Mouse (Mus musculus) kidney, adult 11 months (tissue): ENCODE data around the gene Supt4a.

Source experiments
- DNase-seq: peaks from one replicate; pipeline ENCODE4 v3.0.0; 2022

The Supt4a gene

GRCm38 (mm10) chr11:87752307-87752706, 15.0 kb downstream of the Supt4a start:
- DNase-seq: no peak

- DNase-seq: no peak
These were observed 15.9 kb downstream of the Supt4a start for GRCm38 (mm10) chr11:87753255-87753654.

GRCm38 (mm10) chr11:87753891-87754501, 16.6 kb downstream of the Supt4a start:
- no peak for DNase-seq

DNA sequence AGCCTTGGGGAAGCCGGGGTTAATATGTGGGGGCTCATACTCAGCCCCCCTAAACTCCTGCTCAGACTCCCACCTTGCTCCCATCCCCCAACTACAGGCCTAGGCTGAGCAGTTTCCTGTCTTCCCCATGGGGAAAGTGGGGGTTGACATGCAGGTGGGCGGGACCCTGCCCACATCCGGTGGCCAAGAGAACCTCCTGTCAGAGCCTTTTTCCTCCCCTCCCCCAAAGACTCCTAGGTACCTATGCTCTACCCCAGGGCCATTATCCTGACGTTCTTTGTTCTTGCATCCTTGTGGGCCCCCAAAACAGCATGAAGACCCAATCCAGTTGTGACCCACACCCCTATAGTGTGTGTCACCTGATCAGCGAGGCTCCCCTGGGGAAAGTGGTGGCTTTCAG, 17.3 kb downstream of the Supt4a start:
- DNase-seq: no peak

- DNase-seq: peak; percentile 20
These were observed 18.1 kb downstream of the Supt4a start for GRCm38 (mm10) chr11:87755360-87756017.

GRCm38 (mm10) chr11:87756251-87756820, 19.0 kb downstream of the Supt4a start:
- DNase-seq: no peak

DNA sequence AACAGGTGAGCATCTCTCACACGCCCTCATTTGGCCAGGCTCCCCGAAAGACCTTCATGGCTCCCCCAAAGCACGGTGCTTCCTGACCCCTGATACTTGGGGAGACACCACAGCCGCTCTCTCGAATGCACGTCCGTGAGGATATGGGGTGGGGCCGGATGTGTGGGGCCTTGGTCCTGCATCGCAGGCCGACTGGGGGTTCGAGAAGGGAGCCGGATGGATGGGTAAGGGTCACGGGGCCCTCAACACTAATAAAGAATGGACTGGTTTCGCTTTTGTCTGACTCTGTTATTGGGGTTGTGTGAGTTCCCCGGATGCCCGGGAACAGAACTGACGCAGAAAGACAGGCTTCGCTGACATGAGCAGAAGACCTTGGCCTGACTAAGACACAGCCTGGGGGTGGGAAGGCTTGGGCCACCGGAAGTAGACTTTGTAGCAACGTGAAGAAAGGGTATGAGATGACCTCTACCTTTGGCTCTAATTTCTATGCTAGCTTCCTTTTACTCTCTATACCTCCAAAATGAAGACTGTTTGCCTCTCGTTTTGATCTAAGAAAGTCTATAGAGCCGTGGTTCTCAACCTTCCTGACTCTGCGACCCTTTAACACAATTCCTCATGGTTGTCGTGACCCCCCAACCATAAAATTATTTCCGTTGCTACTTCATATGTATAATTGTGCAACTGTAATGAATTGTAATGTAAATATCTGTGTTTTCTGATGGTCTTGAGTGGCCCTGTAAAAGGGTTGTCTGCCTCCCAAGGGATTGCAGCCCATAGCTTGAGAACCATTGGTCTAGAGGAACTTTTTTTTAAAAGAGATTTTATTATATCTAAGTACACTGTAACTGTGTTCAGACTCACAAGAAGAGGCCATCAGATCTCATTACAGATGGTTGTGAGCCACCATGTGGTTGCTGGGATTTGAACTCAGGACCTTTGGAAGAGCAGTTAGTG, 19.9 kb downstream of the Supt4a start:
- no peak for DNase-seq

DNA sequence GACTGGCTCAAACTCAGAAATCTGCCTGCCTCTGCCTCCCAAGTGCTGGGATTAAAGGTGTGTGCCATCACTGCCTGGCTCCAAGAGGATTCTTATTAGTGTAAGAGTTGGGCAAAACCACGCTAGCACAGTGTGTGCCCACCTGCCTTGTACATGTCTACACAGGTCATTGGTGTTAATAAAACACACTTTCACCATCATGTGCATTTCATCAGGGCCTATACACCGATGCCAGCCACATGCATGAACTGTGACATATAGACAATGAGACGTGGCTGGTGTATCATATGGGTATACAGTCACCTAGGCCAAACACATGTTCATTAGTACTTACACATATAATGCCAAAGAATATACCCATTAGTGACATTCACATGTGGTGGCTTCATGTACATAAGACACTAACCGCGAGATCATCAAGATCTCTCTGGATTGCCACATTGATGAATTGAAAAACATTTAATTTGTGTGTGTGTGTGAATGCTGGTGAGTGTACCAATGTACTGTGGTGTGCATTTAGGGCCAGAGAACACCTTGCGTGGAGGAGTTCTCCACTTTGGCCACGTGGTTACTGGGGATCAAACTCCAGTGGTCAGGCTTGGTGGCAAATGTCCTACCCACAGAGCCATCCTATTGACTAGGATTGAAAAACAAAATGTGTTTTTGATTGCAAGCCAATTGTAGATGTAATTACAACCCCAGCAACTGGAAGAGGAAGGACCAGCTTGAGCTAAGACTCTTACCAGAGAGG, 21.0 kb downstream of the Supt4a start:
- DNase-seq: no peak

- DNase-seq: no peak
These were observed 21.7 kb downstream of the Supt4a start for GRCm38 (mm10) chr11:87758957-87759608.

DNA sequence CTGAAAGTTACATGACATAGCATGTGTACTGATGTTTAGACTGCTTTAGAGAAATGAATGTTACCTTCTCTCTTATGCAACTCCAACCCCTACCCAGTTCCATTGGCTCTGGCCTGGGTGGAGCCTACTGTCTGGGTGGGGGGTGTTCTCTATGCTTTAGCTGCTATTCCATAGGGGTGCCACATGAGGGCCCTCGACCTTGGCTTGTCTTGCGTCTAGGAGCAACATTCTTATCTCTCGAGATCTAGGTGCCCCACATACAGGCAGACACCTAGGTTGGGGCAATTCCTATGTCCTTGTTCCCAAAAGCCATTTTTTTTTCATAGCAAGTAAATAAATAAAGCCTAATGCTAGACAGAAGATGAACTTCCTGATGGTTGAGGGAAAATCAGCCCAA, 22.3 kb downstream of the Supt4a start:
- DNase-seq: no peak

DNA sequence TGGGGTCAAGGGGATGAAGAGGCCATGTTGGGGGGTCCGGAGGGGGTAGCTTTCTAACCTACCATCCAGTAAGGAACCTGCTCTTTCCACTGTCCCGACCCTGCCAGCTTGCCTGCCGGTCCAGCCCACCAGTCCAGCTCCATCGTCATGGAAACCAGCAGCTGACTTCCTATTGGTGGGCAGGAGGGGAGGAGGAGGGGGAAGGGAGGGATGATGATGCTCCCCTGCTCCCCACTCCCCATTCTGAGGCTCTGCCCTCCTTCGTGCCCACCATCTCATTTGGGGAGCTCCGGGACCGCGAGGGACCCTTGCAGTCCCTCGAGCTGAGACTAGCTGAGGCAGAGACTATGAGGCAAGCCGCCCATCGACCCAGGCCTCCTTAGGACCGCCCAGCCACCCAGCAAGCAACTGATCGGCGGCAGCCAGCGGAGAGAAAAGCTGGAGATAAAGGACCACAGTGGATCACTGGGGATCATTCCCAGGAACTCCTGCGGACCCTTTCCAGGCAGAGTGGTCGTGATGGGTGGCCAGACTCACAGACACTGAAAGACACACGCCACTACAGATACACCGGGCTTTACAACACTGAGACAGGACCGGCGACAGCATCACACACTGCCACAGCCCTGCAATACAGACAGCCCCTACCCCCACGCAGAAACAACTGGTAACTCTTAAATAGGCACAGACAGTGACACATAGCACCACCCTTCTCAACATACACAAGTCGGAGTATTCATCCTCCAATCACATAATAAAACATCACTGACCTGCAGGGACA, 23.1 kb downstream of the Supt4a start, which contains the start of gene Tspoap1:
TSS of gene Tspoap1 (plus strand) at position 241 of the 781 bp plus-strand sequence.
- no peak for DNase-seq

GRCm38 (mm10) chr11:87761181-87761721, 23.9 kb downstream of the Supt4a start:
- DNase-seq: no peak

DNA sequence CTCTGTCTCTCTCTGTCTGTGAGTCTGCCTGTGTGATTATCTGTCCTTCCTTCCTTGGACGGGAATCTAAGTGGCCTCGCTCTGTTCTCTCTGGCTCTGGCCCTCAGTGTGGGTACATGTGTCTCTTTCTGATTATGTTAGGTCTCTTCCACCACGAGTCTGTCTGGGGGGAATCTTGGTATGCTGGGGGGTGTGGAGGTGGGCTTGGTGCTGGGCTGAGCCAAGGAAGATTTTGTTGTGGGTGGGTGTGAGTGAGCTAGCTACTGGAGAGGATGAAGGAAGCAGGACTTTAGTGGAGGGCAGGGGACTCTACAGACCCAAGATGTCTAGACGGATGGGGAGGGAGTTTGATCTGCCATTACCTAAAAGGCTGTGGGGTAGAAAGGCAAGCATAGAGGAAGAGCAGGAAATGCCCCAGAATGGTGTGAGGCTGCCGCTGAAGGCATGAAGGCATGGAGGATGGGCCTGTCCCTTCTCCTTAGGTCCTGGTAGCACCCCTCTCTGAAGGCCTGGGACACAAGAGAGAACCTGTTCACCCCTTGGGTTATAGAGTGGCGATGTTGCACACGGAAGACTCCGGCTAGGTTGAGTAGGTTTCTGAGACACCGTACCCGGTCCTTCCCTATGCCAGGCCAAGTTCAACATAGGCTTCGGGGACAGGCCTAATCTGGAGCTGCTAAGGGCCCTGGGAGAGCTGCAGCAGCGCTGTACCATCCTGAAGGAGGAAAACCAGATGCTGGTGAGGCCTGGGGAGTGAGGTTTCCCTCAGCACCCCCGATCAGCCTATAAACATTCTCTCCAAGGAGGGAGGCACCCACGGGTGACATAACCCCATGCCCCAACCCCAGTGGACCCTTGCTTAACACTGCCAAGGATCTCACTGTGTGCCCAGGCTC, 24.7 kb downstream of the Supt4a start:
- no peak for DNase-seq

- no peak for DNase-seq
These were observed 25.5 kb downstream of the Supt4a start for GRCm38 (mm10) chr11:87762702-87763385.

GRCm38 (mm10) chr11:87763511-87763987, 26.2 kb downstream of the Supt4a start:
- peak; percentile 67 for DNase-seq

GRCm38 (mm10) chr11:87763988-87764876, 26.9 kb downstream of the Supt4a start:
- peak; percentile 28 for DNase-seq

DNA sequence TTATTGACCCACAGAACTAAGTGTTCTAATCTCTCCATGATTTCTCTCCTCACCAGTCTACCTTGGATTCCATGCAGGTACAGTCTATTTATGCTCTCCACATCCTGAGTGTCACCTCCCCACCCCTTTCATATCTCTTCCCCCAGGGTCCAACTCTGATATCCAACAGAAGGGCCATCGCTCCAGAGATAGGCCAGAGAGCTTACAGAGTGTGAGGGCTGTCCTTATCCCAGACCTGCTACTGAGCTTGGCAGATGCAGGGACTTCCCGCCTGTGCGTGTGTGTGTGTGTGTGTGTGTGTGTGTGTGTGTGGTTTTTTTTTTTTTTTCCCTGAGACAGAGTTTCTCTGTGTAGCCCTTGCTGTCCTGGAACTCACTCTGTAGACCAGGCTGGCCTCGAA, 31.4 kb downstream of the Supt4a start:
- no peak for DNase-seq

- peak; percentile 50 for DNase-seq
These were observed 33.6 kb downstream of the Supt4a start for GRCm38 (mm10) chr11:87770989-87771388.
